Mouse (Mus musculus) hindbrain, postnatal 0 days (tissue): ENCODE data around the gene Tmem234. TPM values are rescaled to one million over a fixed set of nuclear protein-coding genes. Genes with fewer than 3 reads are reported as not detected.

Experiments
- ATAC-seq: fragments of 200-750 bp; cut with Nextera tagmentation; 2 replicates; pipeline ENCODE4 v1.8.0; 2017; ENCODE audit warnings: mild to moderate bottlenecking, moderate TSS enrichment, moderate library complexity
- DNase-seq: peaks from one replicate; pipeline ENCODE4 v3.0.0-alpha.2; 2015; ENCODE audit warnings: low spot score
- H3K27ac ChIP-seq: fragments of 300-500 bp; sonication (generic); 2 replicates; pipeline ENCODE4 v1.5.1; 2014; ENCODE audit warnings: mild to moderate bottlenecking
- H3K27me3 ChIP-seq: fragments of 300-500 bp; sonication (generic); 2 replicates; pipeline ENCODE4 v1.6.1; 2014; ENCODE audit warnings: low read length, mixed read lengths; ENCODE audit not compliant: insufficient read depth
- H3K36me3 ChIP-seq: fragments of 300-500 bp; sonication (generic); 2 replicates; pipeline ENCODE4 v1.6.1; 2014; ENCODE audit warnings: low read length, mixed read lengths; ENCODE audit not compliant: insufficient read depth
- H3K4me1 ChIP-seq: fragments of 300-500 bp; sonication (generic); 2 replicates; pipeline ENCODE4 v1.6.1; 2014; ENCODE audit warnings: antibody characterized with exemption, low read length, mixed read lengths; ENCODE audit not compliant: insufficient read depth
- H3K4me2 ChIP-seq: fragments of 300-500 bp; sonication (generic); 2 replicates; pipeline ENCODE4 v1.6.1; 2014; ENCODE audit warnings: low read depth, mild to moderate bottlenecking, low read length, moderate library complexity, mixed read lengths
- H3K4me3 ChIP-seq: fragments of 300-500 bp; sonication (generic); 2 replicates; pipeline ENCODE4 v1.5.1; 2014; ENCODE audit warnings: low read length
- H3K9ac ChIP-seq: fragments of 300-500 bp; sonication (generic); replicated peaks from 2 replicates; pipeline ENCODE4 v1.6.1; 2014; ENCODE audit warnings: mild to moderate bottlenecking, low read length, moderate library complexity, mixed read lengths
- H3K9me3 ChIP-seq: fragments of 300-500 bp; sonication (generic); 2 replicates; pipeline ENCODE4 v1.6.1; 2016; ENCODE audit warnings: low read length, mixed read lengths
- CTCF ChIP-seq: IDR thresholded peaks from 2 replicates; pipeline ENCODE4 v1.5.1; 2016; ENCODE audit warnings: antibody characterized with exemption, control low read depth, low read depth
- WGBS: fragments of 180-500 bp; shearing (Covaris S2); extraction: QIAGEN DNeasy Blood & Tissue Kit; methylation state at CpG from one replicate; pipeline ENCODE4 v1.1.7; 2014; 5-methylcytosine and 5-hydroxymethylcytosine counted together
- polyA plus RNA-seq: library from polyadenylated mRNA; unstranded; fragments of >200 nt; fragmentation: Nextera tagmentation; extraction: Ambion mirVana; gene quantifications from 2 replicates; pipeline ENCODE4 v1.2.1, GENCODE M21; 2015
- total RNA-seq: library from RNA; depleted of rRNA; stranded (reverse); fragments of >200 nt; gene quantifications from 2 replicates; pipeline ENCODE4 v1.2.3, GENCODE M21; 2014

Tmem234 gene
- total and polyA plus RNA-seq, 2 experiments from 2014 or later: 150 to 221 TPM

DNA sequence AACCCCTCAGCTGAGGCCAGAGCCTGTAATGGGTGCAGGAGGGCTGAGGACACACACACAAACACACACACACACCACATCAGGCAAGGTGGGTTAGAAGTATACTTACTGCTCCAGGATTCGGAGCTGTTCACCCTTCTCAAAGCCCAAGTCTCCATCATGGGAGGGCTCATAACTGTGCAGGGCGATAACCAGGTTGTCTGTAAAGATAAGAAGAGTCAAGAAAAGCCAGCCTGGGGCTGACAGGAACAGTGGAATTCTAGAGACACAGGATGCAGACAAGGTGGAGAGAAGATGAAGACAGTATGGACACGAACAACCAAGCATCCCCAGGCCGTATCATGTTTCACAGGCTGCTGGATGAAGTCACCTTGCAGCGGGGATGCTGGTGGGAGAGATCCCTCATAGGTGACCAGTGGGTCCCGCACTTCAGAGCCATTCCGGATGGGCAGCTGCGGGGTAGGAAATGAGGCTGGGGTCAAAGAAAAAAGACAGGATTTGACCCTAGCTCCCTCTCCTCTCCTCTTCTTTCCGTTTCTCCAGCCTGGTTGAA lies 43.1 kb upstream of the Tmem234 start:
- Histone ChIP-seq H3K9me3 (no peaks in the 10 kb centered on the region), H3K36me3 (no peaks in the 10 kb centered on the region), H3K27ac (peak overlapping the region; percentile 82), H3K4me3 (peak overlapping the region; percentile 41; the same call in 1 of the 2 replicates), H3K4me2 (peak overlapping the region; percentile 88; the same call in 1 of the 2 replicates), H3K9ac (no peak overlapping the region), H3K4me1 (0 out of 2 replicates have a peak, but pooled peaks cover 14% of the 10 kb centered on the region), H3K27me3 (no peaks in the 10 kb centered on the region)
- 0 out of 2 replicates have a peak, but pooled peaks have one; percentile 15 for ATAC-seq
- 85% methylated on average over 9 of the region's 9 CpGs for WGBS
- no peak for DNase-seq
- TF ChIP-seq CTCF: no peak

GRCm38 (mm10) chr4:129558321-129558955 lies 42.0 kb upstream of the Tmem234 start:
- Histone ChIP-seq H3K27me3 (no peaks in the 10 kb centered on the region), H3K4me3 (no peak overlapping the region), H3K4me2 (no peak overlapping the region), H3K36me3 (no peaks in the 10 kb centered on the region), H3K9ac (no peak overlapping the region), H3K27ac (no peak overlapping the region), H3K4me1 (0 out of 2 replicates have a peak, but pooled peaks cover 14% of the 10 kb centered on the region), H3K9me3 (no peaks in the 10 kb centered on the region)
- WGBS: 89% methylated on average over 12 of the region's 12 CpGs
- DNase-seq: no peak
- ATAC-seq: no peak
- no peak for TF ChIP-seq CTCF

- H3K9me3 ChIP-seq: no peaks in the 10 kb centered on the region
- no peaks in the 10 kb centered on the region for H3K4me1 ChIP-seq
- no peak overlapping the region for H3K9ac ChIP-seq
- H3K36me3 ChIP-seq: no peaks in the 10 kb centered on the region
- no peak overlapping the region for H3K4me2 ChIP-seq
- H3K27ac ChIP-seq: no peak overlapping the region
- no peak overlapping the region for H3K4me3 ChIP-seq
- DNase-seq (no peak), ATAC-seq (no peak)
- WGBS: 93% methylated on average over 5 of the region's 5 CpGs
- no peak for TF ChIP-seq CTCF
- no peaks in the 10 kb centered on the region for H3K27me3 ChIP-seq
Observed at GRCm38 (mm10) chr4:129561184-129561583, 39.3 kb upstream of the Tmem234 start.

DNA sequence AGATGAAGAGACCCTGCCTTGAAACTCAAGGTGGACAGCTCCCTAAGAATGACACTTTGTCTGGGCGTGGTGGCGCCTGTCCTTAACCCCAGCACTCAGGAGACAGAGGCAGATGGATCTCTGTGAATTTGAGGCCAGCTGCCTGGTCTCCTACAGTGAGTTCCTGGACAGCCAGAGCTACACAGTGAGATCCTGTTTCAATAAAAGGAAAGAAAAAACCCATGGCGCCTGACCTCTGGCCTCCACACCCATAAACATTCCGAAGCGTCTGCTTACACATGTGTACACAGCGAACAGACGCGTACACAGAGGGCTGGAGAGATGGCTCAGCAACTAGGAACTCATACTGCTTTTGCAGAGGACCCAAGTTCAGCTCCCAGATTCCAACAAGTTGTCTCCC lies 36.8 kb upstream of the Tmem234 start:
- 70% methylated on average over 8 of the region's 8 CpGs for WGBS
- no peak for ATAC-seq
- no peaks in the 10 kb centered on the region for H3K9me3 ChIP-seq
- H3K4me3 ChIP-seq: no peak overlapping the region
- H3K4me2 ChIP-seq: no peak overlapping the region
- H3K27ac ChIP-seq: no peak overlapping the region
- DNase-seq: no peak
- no peaks in the 10 kb centered on the region for H3K27me3 ChIP-seq
- H3K4me1 ChIP-seq: no peaks in the 10 kb centered on the region
- H3K9ac ChIP-seq: no peak overlapping the region
- TF ChIP-seq CTCF: no peak
- no peaks in the 10 kb centered on the region for H3K36me3 ChIP-seq

GRCm38 (mm10) chr4:129565139-129565538 lies 35.3 kb upstream of the Tmem234 start:
- H3K4me2 ChIP-seq: no peak overlapping the region
- H3K9me3 ChIP-seq: no peaks in the 10 kb centered on the region
- no peak overlapping the region for H3K27ac ChIP-seq
- TF ChIP-seq CTCF: no peak
- 85% methylated on average over 6 of the region's 6 CpGs for WGBS
- ATAC-seq: no peak
- H3K36me3 ChIP-seq: no peaks in the 10 kb centered on the region
- H3K9ac ChIP-seq: no peak overlapping the region
- H3K4me1 ChIP-seq: no peaks in the 10 kb centered on the region
- H3K27me3 ChIP-seq: no peaks in the 10 kb centered on the region
- no peak for DNase-seq
- H3K4me3 ChIP-seq: no peak overlapping the region

GRCm38 (mm10) chr4:129568366-129568765 lies 32.1 kb upstream of the Tmem234 start:
- no peak for DNase-seq
- Histone ChIP-seq H3K27ac (no peak overlapping the region), H3K4me2 (no peak overlapping the region), H3K27me3 (no peaks in the 10 kb centered on the region), H3K36me3 (no peaks in the 10 kb centered on the region), H3K9me3 (no peaks in the 10 kb centered on the region), H3K9ac (no peak overlapping the region), H3K4me3 (no peak overlapping the region), H3K4me1 (no peaks in the 10 kb centered on the region)
- 96% methylated on average over 7 of the region's 7 CpGs for WGBS
- TF ChIP-seq CTCF: no peak
- ATAC-seq: no peak

DNA sequence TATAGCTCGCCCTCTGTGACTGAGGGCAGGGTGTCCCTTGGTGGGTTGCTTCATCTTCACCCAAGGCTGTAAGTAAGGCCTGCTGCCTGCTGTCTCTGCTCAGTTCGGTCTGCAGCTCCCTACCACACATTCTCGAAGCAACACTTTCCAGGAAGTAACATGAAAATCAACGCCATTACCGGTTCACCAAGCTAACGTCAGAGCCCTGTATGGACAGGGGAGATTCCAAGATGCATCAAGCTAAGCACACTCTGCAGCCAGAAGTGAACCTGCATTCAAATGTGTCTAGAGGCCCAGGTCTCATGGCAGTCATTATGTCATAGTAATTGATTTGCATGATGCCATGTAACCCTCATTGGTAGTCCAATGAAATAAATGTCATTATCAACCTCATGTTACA lies 30.4 kb upstream of the Tmem234 start:
- Histone ChIP-seq H3K4me2 (no peak overlapping the region), H3K4me1 (no peaks in the 10 kb centered on the region), H3K9me3 (no peaks in the 10 kb centered on the region), H3K27me3 (no peaks in the 10 kb centered on the region), H3K27ac (no peak overlapping the region), H3K9ac (no peak overlapping the region), H3K4me3 (no peak overlapping the region), H3K36me3 (no peaks in the 10 kb centered on the region)
- no peak for TF ChIP-seq CTCF
- DNase-seq (no peak), ATAC-seq (no peak)
- 91% methylated on average over 6 of the region's 6 CpGs for WGBS
